In genomic region chr7:123367218-123368150, GRCm38 (mm10) we compare ENCODE assay signal across 9 mouse cellular contexts. TPM values are rescaled to one million over a fixed set of nuclear protein-coding genes. Genes with fewer than 3 reads are reported as not detected.
A peak's percentile ranks its signal among the peaks of the same experiment; 100 is the strongest.
DNase-seq lines count a peak whose midpoint lies in the region; ATAC-seq and TF ChIP-seq lines count a peak whose summit lies in the region.
"Had no signal": no experiment of that assay in that cellular context is flagged by ENCODE, and none has a peak within 500 bp of the region (broad histone marks: within the 10 kb centered on the region; RNA-seq: fewer than 3 reads in every experiment).

No protein-coding gene starts in this region.

- TF ChIP-seq CTCF in layer of hippocampus, adult 2 months (conservative IDR thresholded peaks at IDR 0.05): no peak

- ATAC-seq in hindbrain, embryonic 11.5 days (ENCODE audit: low FRiP score): no peak
- no peak for ATAC-seq in midbrain, embryonic 12.5 days (ENCODE audit: low FRiP score, low read depth)

- H3K36me3 ChIP-seq in hindbrain, embryonic 11.5 days (ENCODE audit: control insufficient read depth, insufficient read depth, low read length): no peaks in the 10 kb centered on the region
- H3K36me3 ChIP-seq in midbrain, embryonic 12.5 days: no peaks in the 10 kb centered on the region

- peaks cover 38% of the 10 kb centered on the region for H3K4me1 ChIP-seq in brown adipose tissue, adult 24 weeks (ENCODE audit: control insufficient read depth, insufficient read depth, insufficient read length, low read length)
- H3K4me1 ChIP-seq in hindbrain, embryonic 11.5 days (replicated peaks; ENCODE audit: control insufficient read depth, insufficient read depth, low read length): peaks cover 9% of the 10 kb centered on the region
- H3K4me1 ChIP-seq in midbrain, embryonic 12.5 days: peaks cover 33% of the 10 kb centered on the region

- H3K4me3 ChIP-seq in layer of hippocampus, adult 2 months: peak overlapping the region; percentile 85
- H3K4me3 ChIP-seq in brown adipose tissue, adult 24 weeks (ENCODE audit: insufficient read depth, low read depth, low read length): peak overlapping the region; percentile 27
- no peak overlapping the region for H3K4me3 ChIP-seq in hindbrain, embryonic 11.5 days (ENCODE audit: low read depth, low read length)
- H3K4me3 ChIP-seq in midbrain, embryonic 12.5 days: no peak overlapping the region

- no peak overlapping the region for H3K9ac ChIP-seq in hindbrain, embryonic 11.5 days (ENCODE audit: low read depth, low read length)
- peak overlapping the region; percentile 87; the same call in 1 of the 2 replicates for H3K9ac ChIP-seq in midbrain, embryonic 12.5 days (replicated peaks)

- peak overlapping the region; percentile 77; the same call in 1 of the 2 replicates for H3K4me2 ChIP-seq in hindbrain, embryonic 11.5 days (replicated peaks; ENCODE audit: low read depth, low read length)
- H3K4me2 ChIP-seq in midbrain, embryonic 12.5 days (replicated peaks): peak overlapping the region; percentile 81

- H3K27me3 ChIP-seq in hindbrain, embryonic 11.5 days (ENCODE audit: control insufficient read depth, insufficient read depth, low read length): no peaks in the 10 kb centered on the region
- no peaks in the 10 kb centered on the region; the same call in 1 of the 2 replicates for H3K27me3 ChIP-seq in midbrain, embryonic 12.5 days

- WGBS in hindbrain, embryonic 11.5 days: 83% methylated on average over 16 of the region's 16 CpGs
- 86% methylated on average over 16 of the region's 16 CpGs for WGBS in midbrain, embryonic 12.5 days

- peak; percentile 41 to 76 for DNase-seq in layer of hippocampus, adult 2 months (ENCODE audit: low spot score in 2 of 2)
- no peak for DNase-seq in layer of hippocampus, postnatal 25 days (ENCODE audit: extremely low spot score in 1 of 2, low spot score in 1 of 2)
- no peak for DNase-seq in hindbrain, embryonic 11.5 days (ENCODE audit: low spot score)
- no peak for DNase-seq in thymus, postnatal 4 days
- DNase-seq in embryo, embryonic 11 days: no peak
- DNase-seq in adrenal gland, adult 8-10 months: no peak
- DNase-seq: lung, adult 18-20 months had no signal

- peak overlapping the region; percentile 90 for H3K27ac ChIP-seq in layer of hippocampus, adult 2 months
- H3K27ac ChIP-seq in brown adipose tissue, adult 24 weeks (replicated peaks; ENCODE audit: low read depth, low read length): peak overlapping the region; percentile 59
- no peak overlapping the region for H3K27ac ChIP-seq in hindbrain, embryonic 11.5 days (ENCODE audit: low read depth, low read length)
- no peak overlapping the region for H3K27ac ChIP-seq in midbrain, embryonic 12.5 days (replicated peaks)

- H3K9me3 ChIP-seq in hindbrain, embryonic 11.5 days (ENCODE audit: control insufficient read depth, low read length): no peaks in the 10 kb centered on the region
- H3K9me3 ChIP-seq in midbrain, embryonic 12.5 days: no peaks in the 10 kb centered on the region

RNA-seq across cellular contexts. Expression of gene Lcmt1, which starts 2.1 kb away (rescaled TPM):
- 10 to 100 TPM; 88.7 to 94.3 TPM for total RNA-seq in layer of hippocampus, adult 2 months (2021)
- total RNA-seq in layer of hippocampus, postnatal 25 days (2021): 10 to 100 TPM; 86.5 to 92.1 TPM
- polyA plus RNA-seq in brown adipose tissue, adult 24 weeks (2012; ENCODE audit: insufficient read depth, insufficient read length, missing spikeins): 34.2 and 35.1 TPM in 2 replicates
- 69.5 and 70.5 TPM in 2 replicates for polyA plus RNA-seq in hindbrain, embryonic 11.5 days (2014; fragmentation: Nextera tagmentation; extraction: Ambion mirVana)
- polyA plus RNA-seq in midbrain, embryonic 12.5 days (2016; fragmentation: Nextera tagmentation; extraction: Ambion mirVana): 62.3 and 64.0 TPM in 2 replicates
- total RNA-seq in adrenal gland, adult 8-10 months (2022): 10 to 100 TPM; 31.2 to 42.3 (median 35.5) TPM

RNA-seq across cellular contexts. Expression of gene Arhgap17, which starts 2.2 kb away (rescaled TPM):
- 10 to 100 TPM; 29.0 to 35.2 TPM for total RNA-seq in layer of hippocampus, adult 2 months (2021)
- 10 to 100 TPM; 22.8 to 32.6 TPM for total RNA-seq in layer of hippocampus, postnatal 25 days (2021)
- polyA plus RNA-seq in brown adipose tissue, adult 24 weeks (2012; ENCODE audit: insufficient read depth, insufficient read length, missing spikeins): 6.8 and 8.6 TPM in 2 replicates
- 23.6 and 25.8 TPM in 2 replicates for polyA plus RNA-seq in hindbrain, embryonic 11.5 days (2014; fragmentation: Nextera tagmentation; extraction: Ambion mirVana)
- 24.7 and 25.7 TPM in 2 replicates for polyA plus RNA-seq in midbrain, embryonic 12.5 days (2016; fragmentation: Nextera tagmentation; extraction: Ambion mirVana)
- 10 to 100 TPM; 59.5 to 99.1 (median 71.7) TPM for total RNA-seq in adrenal gland, adult 8-10 months (2022)

Comparison
In these comparisons a context has a peak if more than half of its experiments do, and no peak if none do; other contexts are left out.
1. DNase-seq: peak in layer of hippocampus, adult 2 months (2 of 2); none in layer of hippocampus, postnatal 25 days (0 of 2), hindbrain, embryonic 11.5 days (single experiment), thymus, postnatal 4 days (single experiment), embryo, embryonic 11 days (single experiment) and adrenal gland, adult 8-10 months (single experiment).
2. H3K27ac ChIP-seq: peak in layer of hippocampus, adult 2 months (single experiment) and brown adipose tissue, adult 24 weeks (single experiment); none in hindbrain, embryonic 11.5 days (single experiment) and midbrain, embryonic 12.5 days (single experiment).
3. H3K4me3 ChIP-seq: peak in layer of hippocampus, adult 2 months (single experiment) and brown adipose tissue, adult 24 weeks (single experiment); none in hindbrain, embryonic 11.5 days (single experiment) and midbrain, embryonic 12.5 days (single experiment).